Mouse (Mus musculus) embryo, embryonic 11 days (tissue): ENCODE measurements around the gene Met.

Experiments
- DNase-seq: peaks from one replicate; pipeline ENCODE4 v3.0.0-alpha.2; 2015

The Met gene

GRCm38 (mm10) chr6:17554757-17555156, 91.2 kb downstream of the Met start:
- no peak for DNase-seq

GRCm38 (mm10) chr6:17555719-17556118, 92.1 kb downstream of the Met start:
- DNase-seq, result no peak

- no peak for DNase-seq
Measured at GRCm38 (mm10) chr6:17559657-17560056, 96.1 kb downstream of the Met start.

GRCm38 (mm10) chr6:17561347-17561746, 97.7 kb downstream of the Met start:
- DNase-seq, result no peak

- DNase-seq, result no peak
Measured at GRCm38 (mm10) chr6:17561886-17562285, 98.3 kb downstream of the Met start.

GRCm38 (mm10) chr6:17562472-17563088, 99.0 kb downstream of the Met start:
- DNase-seq, result peak; percentile 60

GRCm38 (mm10) chr6:17568702-17569352, 105.2 kb downstream of the Met start:
- DNase-seq, result no peak

- no peak for DNase-seq
Measured at GRCm38 (mm10) chr6:17573227-17573626, 109.6 kb downstream of the Met start.

- DNase-seq, result no peak
Measured at GRCm38 (mm10) chr6:17573732-17574131, 110.1 kb downstream of the Met start.

- no peak for DNase-seq
Measured at GRCm38 (mm10) chr6:17578092-17578760, 114.6 kb downstream of the Met start.

GRCm38 (mm10) chr6:17580349-17580748, 116.7 kb downstream of the Met start:
- DNase-seq, result no peak

- DNase-seq, result peak; percentile 88
Measured at GRCm38 (mm10) chr6:17583982-17584381, 120.4 kb downstream of the Met start.

GRCm38 (mm10) chr6:17589049-17589952, 125.7 kb downstream of the Met start:
- peak; percentile 74 for DNase-seq

- no peak for DNase-seq
Measured at GRCm38 (mm10) chr6:17589953-17590627, 126.5 kb downstream of the Met start.

GRCm38 (mm10) chr6:17593971-17594370, 130.4 kb downstream of the Met start:
- no peak for DNase-seq

- DNase-seq, result no peak
Measured at GRCm38 (mm10) chr6:17595712-17596462, 132.3 kb downstream of the Met start.

- no peak for DNase-seq
Measured at GRCm38 (mm10) chr6:17599373-17599772, 135.8 kb downstream of the Met start.

GRCm38 (mm10) chr6:17601526-17601925, 137.9 kb downstream of the Met start:
- no peak for DNase-seq

- no peak for DNase-seq
Measured at GRCm38 (mm10) chr6:17606915-17607314, 143.3 kb downstream of the Met start.

GRCm38 (mm10) chr6:17611352-17612010, 147.9 kb downstream of the Met start:
- no peak for DNase-seq

GRCm38 (mm10) chr6:17612652-17613051, 149.1 kb downstream of the Met start:
- DNase-seq, result no peak
